Mouse (Mus musculus) kidney, postnatal 14 days (tissue): ENCODE results near the gene Slc16a13.

Experiments used
- DNase-seq: peaks from one replicate; pipeline ENCODE4 v3.0.0; 2022; ENCODE audit warnings: mixed read lengths

Slc16a13 gene

GRCm38 (mm10) chr11:70220731-70221602 is at the start of gene Slc16a13:
TSS of gene Slc16a13 (minus strand) at chr11:70221064.
- DNase-seq: peak; percentile 98

- DNase-seq: peak; percentile 15
These were observed 45.5 kb upstream of the Slc16a13 start for GRCm38 (mm10) chr11:70266405-70266804.

DNA sequence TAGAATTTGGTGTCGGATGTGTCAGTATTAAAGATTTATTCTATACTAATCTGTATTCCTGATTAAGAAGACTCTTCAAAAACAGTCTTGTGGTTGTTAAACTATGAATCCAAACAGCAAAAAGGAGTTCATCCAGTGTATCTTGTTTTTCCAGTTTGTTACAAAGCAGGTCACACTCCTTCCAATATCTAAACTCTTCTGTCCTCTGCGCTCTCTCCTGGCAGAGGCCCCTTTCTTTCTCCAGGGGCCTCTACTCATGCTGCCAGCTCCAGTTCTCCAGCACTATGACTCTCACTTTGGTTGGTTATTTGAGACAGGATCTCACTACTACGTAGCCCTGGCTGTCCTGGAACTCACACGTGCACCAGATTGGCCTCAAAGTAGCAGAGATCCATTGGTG is 45.0 kb upstream of the Slc16a13 start:
- no peak for DNase-seq

- no peak for DNase-seq
These were observed 44.4 kb upstream of the Slc16a13 start for GRCm38 (mm10) chr11:70265252-70265651.

GRCm38 (mm10) chr11:70259035-70259434 is 38.2 kb upstream of the Slc16a13 start:
- no peak for DNase-seq

GRCm38 (mm10) chr11:70254931-70255531 is 34.2 kb upstream of the Slc16a13 start, which contains the start of gene Alox12:
TSS of gene Alox12 (minus strand) at chr11:70255353.
- DNase-seq: peak; percentile 72

DNA sequence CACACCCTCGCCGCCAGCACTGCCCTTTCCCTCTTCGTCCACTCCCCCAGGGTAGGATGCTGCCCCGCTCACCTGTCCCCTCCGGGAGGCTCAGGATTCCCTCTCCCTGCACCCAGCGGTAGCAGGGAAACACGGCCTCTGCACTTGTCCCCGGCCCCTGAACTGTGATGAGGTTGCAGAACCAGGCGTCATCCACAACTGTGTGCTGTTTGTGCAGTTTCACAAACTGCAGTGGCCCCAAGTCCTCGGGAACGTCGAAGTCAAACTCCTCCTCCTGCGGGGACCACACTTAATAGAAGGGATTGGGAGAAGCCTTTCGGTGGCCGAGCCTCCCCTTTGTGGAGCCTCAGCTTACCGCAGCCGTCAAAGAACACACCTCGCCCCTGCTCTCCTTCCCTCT is 33.5 kb upstream of the Slc16a13 start:
- no peak for DNase-seq

DNA sequence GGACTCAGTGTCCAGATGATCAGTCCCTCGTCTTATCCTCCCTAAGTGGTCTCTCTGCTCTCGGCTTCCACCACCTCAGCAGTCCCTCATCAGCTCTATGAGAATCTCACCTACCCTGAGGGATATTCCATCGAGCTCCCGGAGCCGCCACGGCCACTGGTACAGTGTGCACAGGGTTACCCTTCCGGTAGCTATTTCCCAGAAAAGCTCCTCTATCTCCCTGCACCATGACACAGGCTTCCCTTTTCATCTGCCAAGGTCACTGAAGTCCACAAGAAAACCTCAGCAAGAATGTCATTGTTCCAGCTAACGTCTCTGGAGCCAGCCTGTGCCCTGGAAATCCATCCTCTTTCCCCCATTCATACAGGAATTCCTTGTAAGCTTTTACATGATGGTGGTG is 31.0 kb upstream of the Slc16a13 start:
- DNase-seq: no peak

DNA sequence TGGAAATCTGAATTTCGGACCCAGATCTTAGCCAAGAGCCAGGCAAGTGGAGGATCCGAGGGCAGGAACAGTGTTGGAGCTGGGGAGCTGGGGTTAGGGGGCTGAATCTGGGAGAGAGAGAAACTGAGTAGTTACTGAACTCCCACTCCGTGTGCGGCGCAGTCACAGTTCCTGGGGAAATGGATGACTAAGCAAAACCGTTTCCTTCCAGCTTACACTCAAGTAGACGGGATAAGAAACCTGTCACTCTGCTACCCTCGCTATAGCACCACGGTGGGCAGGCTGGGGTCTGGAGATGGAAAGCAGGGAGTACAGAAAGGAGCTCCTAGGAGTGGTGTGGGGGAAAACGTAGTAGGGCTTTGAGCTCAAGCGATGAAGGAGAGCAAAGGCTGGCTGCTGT is 29.3 kb upstream of the Slc16a13 start:
- no peak for DNase-seq

DNA sequence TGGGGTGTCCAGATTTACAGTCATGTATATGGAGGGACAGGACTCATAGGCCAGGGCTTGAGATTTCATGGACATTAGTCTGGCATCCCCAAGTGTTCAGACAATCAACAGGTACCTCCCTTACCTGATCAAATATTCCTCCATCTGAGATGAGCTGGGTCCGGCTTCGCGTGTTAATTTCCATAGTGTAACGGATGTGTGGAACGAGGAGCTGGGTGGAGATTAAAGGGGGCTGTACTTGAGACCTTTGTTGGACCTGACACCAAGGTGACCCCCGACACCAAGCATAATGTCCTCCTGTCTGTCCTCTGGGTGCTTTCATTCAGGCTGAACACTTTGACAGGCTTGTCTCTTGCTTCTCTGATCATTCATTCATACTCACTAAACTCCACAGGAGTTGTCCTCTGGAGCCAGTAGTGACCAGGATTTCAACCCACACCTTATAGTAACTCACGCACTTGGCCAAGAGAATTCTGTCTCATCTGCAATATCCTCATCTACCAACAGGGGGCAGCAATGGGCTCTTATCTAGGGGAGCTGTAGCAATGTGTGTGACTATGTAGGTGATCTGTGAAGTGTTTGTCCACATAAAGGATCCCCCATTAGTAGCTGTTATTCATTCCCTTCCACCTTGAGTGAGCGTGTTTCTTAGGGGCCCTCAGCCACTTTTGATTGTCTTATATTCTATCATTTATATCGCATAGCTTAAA is 26.4 kb upstream of the Slc16a13 start:
- peak; percentile 73 for DNase-seq

GRCm38 (mm10) chr11:70242591-70242990 is 21.7 kb upstream of the Slc16a13 start:
- DNase-seq: no peak

- peak; percentile 89 for DNase-seq
These were observed 18.8 kb upstream of the Slc16a13 start, which contains the start of the genes Gm21988 and Rnasek for GRCm38 (mm10) chr11:70239541-70240279. TSS of gene Gm21988 (minus strand) at chr11:70239830. TSS of gene Rnasek (minus strand) at chr11:70239842.

DNA sequence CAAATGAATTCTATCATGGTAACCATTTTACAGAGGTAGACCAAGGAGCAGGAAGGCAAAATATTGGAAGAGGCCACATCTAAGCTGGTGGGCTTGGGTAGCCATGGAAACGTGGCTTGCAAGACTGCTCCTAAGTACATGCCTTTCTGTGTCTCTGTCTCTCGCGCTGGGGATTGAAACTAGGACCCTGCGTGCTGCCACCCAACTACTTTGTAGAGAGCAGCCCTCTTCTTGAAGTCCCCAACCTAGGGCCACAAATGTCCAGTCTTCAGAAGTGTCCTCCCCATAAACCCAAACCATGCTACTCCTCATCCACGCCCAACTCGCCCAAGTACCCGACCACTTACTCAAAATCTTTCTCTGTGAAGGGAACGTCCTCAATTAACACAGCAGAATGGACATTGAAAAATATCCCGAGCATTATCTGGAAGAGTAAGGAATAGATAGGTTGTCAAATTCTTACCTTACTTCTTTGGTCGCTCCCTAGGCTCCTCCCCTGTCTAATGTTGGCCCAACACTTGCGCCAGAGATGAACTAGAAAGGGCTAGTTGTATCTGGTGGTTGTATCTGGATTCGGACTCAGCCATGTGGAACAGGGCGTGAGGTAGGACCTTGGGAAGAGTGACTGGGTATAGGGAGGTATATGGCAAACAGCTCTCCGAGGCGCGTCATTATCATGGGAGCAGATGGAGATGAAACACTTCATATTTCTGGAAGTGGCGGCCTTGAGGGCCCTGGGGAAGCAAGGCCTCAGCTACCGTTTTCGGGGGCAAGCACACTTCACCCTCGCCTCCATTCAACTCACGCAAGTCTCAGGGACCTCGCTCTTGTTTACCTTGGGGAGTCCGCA is 18.0 kb upstream of the Slc16a13 start:
- DNase-seq: peak; percentile 44

DNA sequence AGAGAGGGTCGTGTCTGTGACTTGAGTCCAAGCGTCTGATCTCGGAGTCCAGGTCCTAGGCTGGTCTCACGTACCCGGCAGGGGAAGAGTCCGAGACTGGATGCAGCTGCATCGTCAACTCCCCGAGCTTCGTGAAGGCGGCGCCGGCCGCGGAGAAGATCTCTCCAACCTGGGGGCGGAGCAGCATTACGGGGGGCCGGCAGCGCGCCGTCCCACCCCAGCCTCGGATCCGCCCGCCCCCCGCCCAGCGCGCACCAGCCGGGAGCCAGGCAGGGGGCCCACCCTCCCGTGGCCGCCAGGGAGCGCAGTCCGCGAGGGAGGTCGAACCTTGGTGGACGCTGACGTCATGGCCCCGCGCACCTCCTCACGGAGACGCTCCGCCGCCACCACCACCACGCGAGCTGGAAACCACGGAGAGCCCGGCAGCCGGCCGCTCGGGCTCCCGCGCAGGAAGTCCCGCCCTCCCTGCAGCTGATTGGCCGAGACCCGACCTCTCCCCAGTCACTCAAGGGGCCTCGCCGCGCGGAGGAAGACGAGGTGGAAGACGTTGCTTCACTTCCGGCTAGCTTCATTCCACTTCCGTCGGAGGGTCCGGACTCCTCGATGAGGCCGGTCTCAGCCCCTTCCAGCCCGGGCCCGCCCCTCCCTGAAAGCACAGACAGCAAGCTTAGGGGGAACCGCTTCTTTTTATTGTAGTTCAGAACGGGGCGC is 16.7 kb upstream of the Slc16a13 start, which contains the start of gene 0610010K14Rik:
TSS of gene 0610010K14Rik (minus strand) at position 458 of the 711 bp plus-strand sequence.
- peak; percentile 98 for DNase-seq

- DNase-seq: peak; percentile 32
These were observed 15.9 kb upstream of the Slc16a13 start for GRCm38 (mm10) chr11:70236717-70237116.

- peak; percentile 24 for DNase-seq
These were observed 14.5 kb upstream of the Slc16a13 start for GRCm38 (mm10) chr11:70235254-70235900.

DNA sequence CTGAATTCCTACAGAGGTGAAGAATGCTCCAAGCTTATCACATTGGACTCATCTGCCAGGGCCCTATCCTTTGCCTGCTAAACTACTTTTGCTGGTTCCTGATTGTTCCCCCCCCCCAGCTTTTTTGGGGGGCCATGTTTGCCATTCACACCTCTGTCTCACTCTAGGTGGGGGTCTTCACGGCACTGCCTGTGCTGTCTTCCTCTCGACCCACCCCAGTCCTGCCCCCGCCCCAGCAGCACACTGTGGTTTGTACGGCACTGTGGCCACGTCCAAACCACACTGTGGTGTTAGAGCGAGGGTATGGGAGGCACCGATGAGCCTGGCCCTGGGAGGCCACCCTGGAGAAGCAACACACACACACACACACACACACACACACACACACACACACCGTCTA is 13.6 kb upstream of the Slc16a13 start:
- no peak for DNase-seq

DNA sequence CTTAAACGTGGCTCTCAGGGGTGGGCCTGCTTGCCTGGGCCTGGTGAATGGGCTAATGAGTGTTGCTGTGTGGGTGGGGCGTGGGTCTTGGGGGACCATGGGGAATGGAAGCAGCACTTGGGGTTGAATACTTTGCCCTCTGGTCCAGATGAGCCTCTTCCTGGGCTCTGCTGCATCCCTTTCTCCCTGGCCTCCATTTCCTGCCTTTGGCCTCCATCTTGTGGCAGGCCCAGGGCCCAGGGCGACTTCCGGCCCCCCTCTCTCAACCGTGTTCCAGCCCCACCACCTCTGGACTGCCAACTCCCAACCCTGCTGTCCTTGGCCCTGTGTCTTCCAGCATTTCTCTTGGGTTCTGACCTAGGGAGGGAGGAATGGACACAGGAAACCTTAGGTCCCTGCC is 13.2 kb upstream of the Slc16a13 start:
- DNase-seq: peak; percentile 46

DNA sequence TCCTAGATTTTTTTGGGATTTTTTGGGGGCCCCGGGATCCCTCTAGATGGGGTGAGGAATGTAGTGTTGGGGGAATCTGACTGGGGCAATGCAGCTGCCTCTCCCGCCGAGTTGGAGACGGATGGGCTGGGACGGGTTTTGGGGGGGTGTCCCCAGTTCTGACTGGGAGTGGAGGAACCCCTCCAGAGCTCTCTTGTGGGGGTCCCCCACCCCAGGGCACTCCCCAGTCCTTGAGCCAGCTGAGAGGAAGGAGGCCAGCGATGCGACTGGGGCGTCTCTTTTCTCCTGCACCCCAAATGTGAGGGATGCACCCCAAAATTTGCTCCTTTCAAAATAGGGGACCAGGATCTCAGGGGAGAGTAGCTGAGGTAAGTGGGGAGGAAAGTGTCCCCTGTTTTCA is 12.2 kb upstream of the Slc16a13 start:
- DNase-seq: no peak

DNA sequence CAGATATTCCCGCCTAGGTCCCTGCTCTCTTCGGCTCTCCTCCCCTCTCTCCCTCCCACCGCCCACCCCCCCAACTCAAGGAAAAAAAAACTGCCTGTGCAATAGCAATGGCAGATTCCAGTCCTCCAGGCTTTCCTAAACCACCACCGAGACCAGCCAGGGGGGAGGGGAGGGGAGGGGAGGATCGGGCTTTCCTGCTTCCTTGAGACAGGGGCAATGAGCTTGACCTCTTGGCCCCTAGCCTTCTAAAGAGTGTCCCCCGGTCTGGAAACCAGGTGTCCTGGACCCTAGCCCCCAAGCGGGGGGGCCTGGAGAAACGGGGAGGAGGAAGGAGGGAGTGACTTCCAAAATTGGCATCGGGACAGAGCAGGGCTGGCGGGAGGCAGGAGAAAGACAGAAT is 11.7 kb upstream of the Slc16a13 start:
- peak; percentile 66 for DNase-seq
